Mouse (Mus musculus): Measurements from ENCODE around the gene Smpd4. TPM values are rescaled to one million over a fixed set of nuclear protein-coding genes. Genes with fewer than 3 reads are reported as not detected.

The Smpd4 gene
- polyA plus RNA-seq, 1 experiment from 2014 or later = 43.0 TPM

DNA sequence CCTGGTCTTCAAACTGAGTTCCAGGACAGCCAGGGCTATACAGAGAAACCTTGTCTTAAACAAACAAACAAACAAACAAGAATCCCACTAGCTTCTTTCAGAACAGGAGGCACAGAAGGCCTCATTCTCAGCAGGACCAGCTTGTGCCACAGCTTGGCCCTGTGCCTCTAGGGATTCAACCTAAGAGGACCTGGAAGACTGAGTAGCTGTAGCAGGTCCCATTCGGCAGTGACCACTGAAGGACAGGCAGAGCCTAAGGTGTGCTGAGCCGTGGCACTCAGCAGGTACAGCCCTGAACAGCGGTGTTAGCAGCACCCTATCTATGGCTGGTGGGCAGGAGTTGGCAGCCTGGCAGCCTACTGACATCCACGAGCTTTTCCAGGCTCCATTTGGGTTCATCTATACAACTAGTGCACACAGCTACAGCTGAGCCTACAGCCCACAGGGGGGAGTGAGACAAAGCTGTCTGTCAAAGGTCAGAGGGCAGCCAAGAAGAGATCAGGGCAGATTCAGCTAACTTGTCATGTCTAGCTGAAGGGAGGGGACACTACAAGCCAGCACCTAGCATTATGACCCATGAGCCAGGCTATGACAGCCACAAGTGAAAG is 35.1 kb downstream of the Smpd4 start:
- H3K27me3 ChIP-seq (replicated peaks; ENCODE audit: control insufficient read depth, insufficient read depth, low read length) = no peaks in the 10 kb centered on the region
- H3K27ac ChIP-seq (ENCODE audit: low read depth) = no peak overlapping the region
- H3K4me3 ChIP-seq (ENCODE audit: low read depth, low read length) = no peak overlapping the region
- no peaks in the 10 kb centered on the region for H3K4me1 ChIP-seq (replicated peaks; ENCODE audit: control insufficient read depth, insufficient read depth, low read length)
- H3K4me2 ChIP-seq (ENCODE audit: low read length) = no peak overlapping the region
- no peak overlapping the region for H3K9ac ChIP-seq (ENCODE audit: low read length)
- 87% methylated on average over 4 of the region's 4 CpGs for WGBS
- ATAC-seq (replicated peaks; ENCODE audit: low FRiP score, low TSS enrichment, low read depth) (no peak), DNase-seq (ENCODE audit: low spot score) (no peak)
- H3K36me3 ChIP-seq (ENCODE audit: control insufficient read depth, insufficient read depth, low read length) = peaks cover 74% of the 10 kb centered on the region
- H3K9me3 ChIP-seq (ENCODE audit: control insufficient read depth, low read length) = no peaks in the 10 kb centered on the region

DNA sequence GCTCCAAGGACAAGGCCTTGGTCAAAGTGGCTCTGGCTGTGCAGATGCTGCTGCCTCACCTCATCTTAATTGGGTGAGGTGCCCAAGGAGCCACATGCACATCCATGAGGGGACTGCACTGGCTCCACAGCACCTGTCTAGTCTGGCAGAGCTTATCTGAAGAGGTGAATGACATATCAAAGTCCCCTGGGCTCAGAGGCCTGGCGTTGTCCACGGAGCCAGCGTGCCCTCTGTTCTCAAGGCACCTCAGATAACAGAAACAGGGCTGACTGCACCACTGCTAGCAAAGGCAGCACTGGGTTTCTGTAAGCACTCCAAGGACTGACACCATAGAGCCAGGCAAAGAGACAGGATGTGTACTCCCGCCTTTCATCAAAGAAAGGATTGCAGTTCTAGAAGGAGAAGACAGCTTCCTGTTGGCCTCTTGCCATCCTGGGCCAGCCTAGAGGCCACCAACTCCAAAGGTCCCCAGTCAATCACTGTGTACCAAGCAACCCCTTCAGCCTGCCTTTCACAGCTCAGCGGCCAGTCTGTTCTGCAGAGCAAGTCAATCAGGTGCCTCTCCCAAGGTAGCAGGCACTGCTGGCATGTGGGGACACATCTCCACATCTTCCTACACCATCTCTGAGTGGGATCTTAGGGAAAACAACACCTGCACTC is 37.2 kb downstream of the Smpd4 start:
- 93% methylated on average over 5 of the region's 5 CpGs for WGBS
- H3K9ac ChIP-seq (ENCODE audit: low read length) = no peak overlapping the region
- H3K4me1 ChIP-seq (replicated peaks; ENCODE audit: control insufficient read depth, insufficient read depth, low read length) = no peaks in the 10 kb centered on the region
- H3K36me3 ChIP-seq (ENCODE audit: control insufficient read depth, insufficient read depth, low read length) = peaks cover 69% of the 10 kb centered on the region
- DNase-seq (ENCODE audit: low spot score) (no peak), ATAC-seq (replicated peaks; ENCODE audit: low FRiP score, low TSS enrichment, low read depth) (no peak)
- H3K27ac ChIP-seq (ENCODE audit: low read depth) = no peak overlapping the region
- H3K9me3 ChIP-seq (ENCODE audit: control insufficient read depth, low read length) = no peaks in the 10 kb centered on the region
- H3K27me3 ChIP-seq (replicated peaks; ENCODE audit: control insufficient read depth, insufficient read depth, low read length) = no peaks in the 10 kb centered on the region
- no peak overlapping the region for H3K4me2 ChIP-seq (ENCODE audit: low read length)
- H3K4me3 ChIP-seq (ENCODE audit: low read depth, low read length) = no peak overlapping the region

DNA sequence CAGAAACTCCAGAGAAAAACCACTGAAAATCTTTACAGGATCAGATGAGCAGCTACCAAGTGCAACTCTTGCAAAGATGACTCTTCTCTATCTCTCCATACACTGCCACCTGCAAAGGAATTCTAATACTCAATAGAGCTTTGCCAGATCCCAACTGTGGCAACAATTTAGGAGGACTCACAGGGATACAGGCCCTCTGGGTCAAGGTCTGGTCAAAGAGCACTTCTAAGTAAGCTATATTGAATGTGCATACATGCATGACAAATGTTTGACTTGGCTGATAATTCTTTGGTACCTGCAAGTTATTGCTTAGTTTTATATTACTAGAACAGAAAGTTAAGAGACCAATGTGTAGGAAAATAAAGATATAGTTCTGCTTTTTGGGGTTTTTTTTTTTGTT is 46.4 kb downstream of the Smpd4 start:
- H3K4me2 ChIP-seq (ENCODE audit: low read length) = no peak overlapping the region
- DNase-seq (ENCODE audit: low spot score) (no peak), ATAC-seq (replicated peaks; ENCODE audit: low FRiP score, low TSS enrichment, low read depth) (no peak)
- H3K4me3 ChIP-seq (ENCODE audit: low read depth, low read length) = no peak overlapping the region
- no peak overlapping the region for H3K27ac ChIP-seq (ENCODE audit: low read depth)
- peaks cover 85% of the 10 kb centered on the region for H3K36me3 ChIP-seq (ENCODE audit: control insufficient read depth, insufficient read depth, low read length)
- no peaks in the 10 kb centered on the region for H3K4me1 ChIP-seq (replicated peaks; ENCODE audit: control insufficient read depth, insufficient read depth, low read length)
- no peaks in the 10 kb centered on the region for H3K9me3 ChIP-seq (ENCODE audit: control insufficient read depth, low read length)
- no peaks in the 10 kb centered on the region for H3K27me3 ChIP-seq (replicated peaks; ENCODE audit: control insufficient read depth, insufficient read depth, low read length)
- H3K9ac ChIP-seq (ENCODE audit: low read length) = no peak overlapping the region

DNA sequence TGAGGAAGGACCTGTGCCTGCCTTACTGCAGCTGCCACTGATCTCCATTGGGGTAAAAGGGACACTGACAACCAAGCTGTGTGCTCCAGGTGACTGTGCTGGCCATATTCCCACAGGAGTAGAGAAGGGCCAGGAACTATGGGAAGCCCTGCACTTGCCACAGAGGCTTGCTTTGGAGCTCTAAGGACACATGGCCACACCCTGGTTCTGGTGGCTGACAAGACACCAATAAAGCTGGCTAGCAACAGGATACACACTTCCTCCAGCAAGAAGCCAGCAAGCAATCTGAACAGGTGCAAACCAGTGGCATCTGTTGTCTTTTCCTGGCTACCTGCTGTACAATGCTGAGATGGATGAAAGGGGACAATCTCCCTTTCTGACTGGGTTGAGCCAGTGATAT is 50.7 kb downstream of the Smpd4 start:
- peaks cover 88% of the 10 kb centered on the region for H3K36me3 ChIP-seq (ENCODE audit: control insufficient read depth, insufficient read depth, low read length)

More for the DNA sequence above, 50.7 kb downstream of the Smpd4 start:
- DNase-seq (ENCODE audit: low spot score) (no peak), ATAC-seq (replicated peaks; ENCODE audit: low FRiP score, low TSS enrichment, low read depth) (no peak)
- no peaks in the 10 kb centered on the region for H3K4me1 ChIP-seq (replicated peaks; ENCODE audit: control insufficient read depth, insufficient read depth, low read length)
- H3K4me2 ChIP-seq (ENCODE audit: low read length) = no peak overlapping the region
- H3K4me3 ChIP-seq (ENCODE audit: low read depth, low read length) = no peak overlapping the region
- H3K9me3 ChIP-seq (ENCODE audit: control insufficient read depth, low read length) = no peaks in the 10 kb centered on the region
- no peak overlapping the region for H3K27ac ChIP-seq (ENCODE audit: low read depth)
- no peak overlapping the region for H3K9ac ChIP-seq (ENCODE audit: low read length)
- no peaks in the 10 kb centered on the region for H3K27me3 ChIP-seq (replicated peaks; ENCODE audit: control insufficient read depth, insufficient read depth, low read length)

Other genes with a start within 250 kb of the Smpd4 start
- gene Snap29, start 213.4 kb upstream of the Smpd4 start, polyA plus RNA-seq (2014; fragmentation: Nextera tagmentation; extraction: Ambion mirVana) = 6.0 and 6.5 TPM in 2 replicates
- gene Pi4ka, start 213.0 kb upstream of the Smpd4 start, polyA plus RNA-seq (2014; fragmentation: Nextera tagmentation; extraction: Ambion mirVana) = 38.0 and 38.7 TPM in 2 replicates
- gene Crkl, start 167.4 kb upstream of the Smpd4 start, polyA plus RNA-seq (2014; fragmentation: Nextera tagmentation; extraction: Ambion mirVana) = 54.7 and 56.4 TPM in 2 replicates
- gene Aifm3, start 129.7 kb upstream of the Smpd4 start, polyA plus RNA-seq (2014; fragmentation: Nextera tagmentation; extraction: Ambion mirVana) = 3.2 and 3.3 TPM in 2 replicates
- gene Lztr1, start 110.7 kb upstream of the Smpd4 start, polyA plus RNA-seq (2014; fragmentation: Nextera tagmentation; extraction: Ambion mirVana) = 71.0 and 80.9 TPM in 2 replicates
- gene Thap7, start 88.2 kb upstream of the Smpd4 start, polyA plus RNA-seq (2014; fragmentation: Nextera tagmentation; extraction: Ambion mirVana) = 50.1 and 51.4 TPM in 2 replicates
- gene Lrrc74b, start 58.1 kb upstream of the Smpd4 start, polyA plus RNA-seq (2014; fragmentation: Nextera tagmentation; extraction: Ambion mirVana) = 0.19 and 0.53 TPM in 2 replicates
- gene P2rx6, start 57.5 kb upstream of the Smpd4 start, polyA plus RNA-seq (2014; fragmentation: Nextera tagmentation; extraction: Ambion mirVana) = 0.60 and 0.79 TPM in 2 replicates
- 10.8 and 15.6 TPM in 2 replicates for gene Slc7a4, start 36.1 kb upstream of the Smpd4 start, polyA plus RNA-seq (2014; fragmentation: Nextera tagmentation; extraction: Ambion mirVana)
- 2.3 and 4.1 TPM in 2 replicates for gene Ccdc74a, start 27.1 kb downstream of the Smpd4 start, polyA plus RNA-seq (2014; fragmentation: Nextera tagmentation; extraction: Ambion mirVana)
- gene Med15, start 113.5 kb downstream of the Smpd4 start, polyA plus RNA-seq (2014; fragmentation: Nextera tagmentation; extraction: Ambion mirVana) = 41.5 and 45.7 TPM in 2 replicates
- gene Klhl22, start 140.3 kb downstream of the Smpd4 start, polyA plus RNA-seq (2014; fragmentation: Nextera tagmentation; extraction: Ambion mirVana) = 66.5 and 70.8 TPM in 2 replicates
- 16.2 and 18.2 TPM in 2 replicates for gene Scarf2, start 177.9 kb downstream of the Smpd4 start, polyA plus RNA-seq (2014; fragmentation: Nextera tagmentation; extraction: Ambion mirVana)
- gene B830017H08Rik, start 213.8 kb downstream of the Smpd4 start, polyA plus RNA-seq (2014; fragmentation: Nextera tagmentation; extraction: Ambion mirVana) = 0.13 TPM in 1 of 2 replicates, not detected in the other
- gene Car15, start 219.0 kb downstream of the Smpd4 start, polyA plus RNA-seq (2014; fragmentation: Nextera tagmentation; extraction: Ambion mirVana) = 2.4 and 2.7 TPM in 2 replicates